Mouse (Mus musculus): ENCODE data around the gene AC141477.1.

GRCm38 (mm10) chr10:76480851-76481250 is 40.6 kb upstream of the AC141477.1 start:
- no peak for TF ChIP-seq CTCF (IDR thresholded peaks at IDR 0.05; ENCODE audit: low read depth)
- TF ChIP-seq EP300 (IDR thresholded peaks at IDR 0.05; ENCODE audit: low read depth) = no peak

Measured in liver, postnatal 0 days (tissue).